Mouse (Mus musculus) activated CD4-positive, CD25-positive, alpha-beta regulatory T cell, adult 4 months (primary cell): ENCODE results near the gene Pde6g. TPM values are rescaled to one million over a fixed set of nuclear protein-coding genes. Genes with fewer than 3 reads are reported as not detected.
"Not testable (repeated sequence)": the region's sequence is repeated elsewhere in the genome, so short reads cannot be mapped to it uniquely, and the experiment has no call there.

Source experiments
- ATAC-seq: one replicate; pipeline ENCODE4 v1.8.0; 2017
- polyA plus RNA-seq, 2 experiments: library from polyadenylated mRNA; unstranded; fragments of 100-300 nt; shearing (Covaris generic); gene quantifications; one replicate each; pipeline ENCODE4 v1.2.1; 2017

The Pde6g gene
- polyA plus RNA-seq, 2 experiments from 2014 or later, result 0.38 TPM; not detected in 1

DNA sequence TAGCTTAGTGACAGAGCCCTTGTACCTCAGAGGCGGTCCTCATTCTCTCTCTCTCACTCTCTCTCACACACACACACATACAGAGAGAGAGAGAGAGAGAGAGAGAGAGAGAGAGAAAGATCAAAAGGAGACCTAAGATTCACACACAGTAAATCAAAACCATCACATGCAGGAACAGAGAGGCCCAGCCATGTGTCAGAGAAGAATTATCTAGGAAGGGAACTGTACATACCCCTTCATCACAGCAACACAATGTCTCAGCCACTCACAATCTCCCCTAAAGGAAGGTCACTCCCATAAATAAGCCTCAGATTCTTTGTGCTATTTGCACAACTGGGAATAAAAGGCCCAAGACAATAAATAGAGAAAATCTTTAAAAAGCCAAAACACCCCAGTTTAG, 34.7 kb downstream of the Pde6g start:
- no peak for ATAC-seq

DNA sequence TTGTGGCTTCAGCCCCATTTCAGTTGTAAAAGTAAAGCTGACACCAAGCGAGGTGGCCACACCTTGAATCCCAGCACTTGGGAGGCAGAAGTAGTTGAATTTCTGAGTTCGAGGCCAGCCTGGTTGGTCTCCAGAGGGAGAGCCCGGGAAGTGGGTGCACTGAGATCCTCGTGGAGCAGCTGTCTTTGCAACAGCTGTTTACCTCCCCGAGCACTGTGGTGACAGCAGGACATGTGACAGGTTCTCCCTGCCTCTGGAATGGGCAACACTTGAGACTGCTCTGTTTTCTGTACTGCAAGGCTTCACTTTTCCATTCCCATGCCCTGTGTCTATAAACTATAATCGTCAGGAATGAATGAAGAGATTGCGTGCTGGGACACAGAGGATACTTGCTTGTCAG, 35.4 kb downstream of the Pde6g start:
- ATAC-seq, result no peak

DNA sequence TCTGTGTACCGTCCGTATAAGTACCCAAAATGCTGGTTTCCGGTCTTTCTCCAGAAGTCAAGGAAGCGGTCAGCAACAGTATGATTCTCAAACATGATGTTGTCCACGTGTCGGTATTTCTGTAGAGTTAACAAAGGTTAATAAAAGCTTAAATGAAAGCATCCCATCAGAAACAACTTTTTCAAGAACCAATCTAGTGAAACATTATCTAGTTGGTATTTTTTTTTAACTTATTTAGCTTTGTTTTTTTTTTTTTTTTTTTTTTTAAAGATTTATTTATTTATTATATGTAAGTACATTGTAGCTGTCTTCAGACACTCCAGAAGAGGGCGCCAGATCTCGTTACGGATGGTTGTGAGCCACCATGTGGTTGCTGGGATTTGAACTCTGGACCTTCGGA, 39.7 kb downstream of the Pde6g start:
- ATAC-seq, result not testable (repeated sequence)

DNA sequence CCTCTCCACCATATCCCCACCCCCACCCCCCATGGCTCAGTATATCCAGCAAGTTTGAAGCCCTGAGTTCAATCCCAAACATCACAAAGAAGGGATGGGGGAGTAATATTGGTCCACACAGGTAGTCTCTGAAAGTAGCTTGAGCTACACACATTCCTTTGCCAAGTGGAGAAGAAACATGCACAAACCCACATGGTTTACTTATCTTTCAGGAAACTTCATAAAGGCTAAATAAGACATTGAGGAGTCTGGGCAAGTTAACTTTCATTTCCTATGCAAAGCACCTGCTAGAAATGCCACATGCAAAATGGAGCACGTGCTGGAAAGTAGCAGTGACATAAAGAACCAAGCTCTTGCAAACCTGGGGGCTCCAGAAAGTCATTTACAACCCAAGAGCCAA, 46.9 kb downstream of the Pde6g start:
- ATAC-seq, result no peak

DNA sequence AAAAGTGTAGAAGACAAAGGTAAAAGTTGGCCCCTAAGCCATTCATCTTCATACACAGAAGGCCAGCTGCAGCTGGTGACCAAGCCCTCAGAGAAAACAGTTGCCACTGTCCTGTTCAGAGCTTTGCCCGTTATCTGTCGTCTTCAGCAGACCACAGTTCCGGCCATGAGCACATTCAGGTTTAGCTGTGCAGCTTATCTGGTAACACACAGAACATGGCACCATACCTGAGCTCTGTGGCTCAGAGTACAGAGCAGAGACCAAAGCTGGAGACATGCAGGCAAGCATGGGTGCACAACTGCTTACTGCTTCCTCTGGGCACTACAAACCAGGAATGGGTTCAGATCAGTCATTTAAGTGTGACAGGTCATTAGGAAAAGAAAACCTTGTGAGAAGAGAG, 47.4 kb downstream of the Pde6g start:
- ATAC-seq, result no peak

DNA sequence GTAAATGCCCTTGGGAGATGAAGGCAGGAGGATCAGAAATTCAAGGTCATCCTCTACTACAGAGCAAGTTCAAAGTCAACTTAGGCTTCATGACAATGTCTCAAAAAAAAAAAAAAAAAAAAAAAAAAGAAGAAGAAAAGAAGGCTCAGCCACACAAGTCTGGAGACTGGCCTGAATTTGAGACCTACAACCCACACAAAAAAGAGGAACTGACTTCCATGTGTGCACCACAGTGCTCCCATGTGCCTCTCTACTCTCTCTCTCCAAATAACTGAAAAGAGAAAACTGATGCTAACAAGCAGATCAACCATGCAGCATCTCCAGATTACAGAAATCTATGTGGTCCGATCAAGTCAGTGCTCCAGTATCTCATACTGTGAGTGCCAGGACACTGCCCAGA, 48.5 kb downstream of the Pde6g start:
- no peak for ATAC-seq

DNA sequence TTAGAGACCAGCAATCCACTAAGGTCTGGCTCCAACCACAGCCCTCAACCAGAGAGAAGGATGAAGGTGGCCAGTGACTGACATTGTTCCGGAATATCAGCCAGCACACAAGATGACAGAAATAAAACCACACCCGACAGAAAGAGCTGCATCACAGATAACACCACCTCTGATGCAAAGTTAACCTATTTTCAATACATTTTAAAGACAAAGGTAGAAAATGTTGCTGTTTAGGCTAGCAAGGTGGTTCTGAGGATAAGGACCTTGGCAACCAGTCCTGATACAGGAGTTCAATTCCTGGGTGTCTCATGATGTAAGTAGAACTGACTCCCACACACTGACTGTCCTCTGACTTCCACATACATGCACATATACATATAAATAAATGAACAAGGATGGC, 54.0 kb downstream of the Pde6g start:
- no peak for ATAC-seq

Other genes with a start within 250 kb of the Pde6g start
- gene Bahcc1, start 220.6 kb downstream of the Pde6g start, polyA plus RNA-seq, result not detected
- 1,000 to 10,000 TPM; 2,904 to 3,852 TPM for gene Actg1, start 105.0 kb downstream of the Pde6g start, polyA plus RNA-seq
- 1 to 10 TPM in 1 of 2 experiments, under 1 TPM in 1; 0.47 to 1.1 TPM for gene Fscn2, start 92.0 kb downstream of the Pde6g start, polyA plus RNA-seq
- 10 to 100 TPM; 12.2 to 18.7 TPM for gene Faap100, start 74.7 kb downstream of the Pde6g start, polyA plus RNA-seq
- gene Nploc4, start 15.8 kb downstream of the Pde6g start, polyA plus RNA-seq, result 1 to 10 TPM; 9.1 to 9.7 TPM
- not detected for gene Tspan10, start 10.9 kb downstream of the Pde6g start, polyA plus RNA-seq
- 1 to 10 TPM; 7.5 to 8.5 TPM for gene Oxld1, start 4.6 kb upstream of the Pde6g start, polyA plus RNA-seq
- 10 to 100 TPM; 15.6 to 22.7 TPM for gene Ccdc137, start 4.6 kb upstream of the Pde6g start, polyA plus RNA-seq
- 10 to 100 TPM; 24.4 to 30.8 TPM for gene Arl16, start 14.1 kb upstream of the Pde6g start, polyA plus RNA-seq
- 10 to 100 TPM; 73.5 to 74.7 TPM for gene Mrpl12, start 31.1 kb upstream of the Pde6g start, polyA plus RNA-seq
- 10 to 100 TPM in 1 of 2 experiments, 1 to 10 TPM in 1; 9.7 to 12.3 TPM for gene Slc25a10, start 38.3 kb upstream of the Pde6g start, polyA plus RNA-seq
- not detected for gene Gcgr, start 77.2 kb upstream of the Pde6g start, polyA plus RNA-seq
- 100 to 1,000 TPM; 121 to 128 TPM for gene Mcrip1, start 96.2 kb upstream of the Pde6g start, polyA plus RNA-seq
- not detected for gene Ppp1r27, start 97.6 kb upstream of the Pde6g start, polyA plus RNA-seq
- gene P4hb, start 119.8 kb upstream of the Pde6g start, polyA plus RNA-seq, result 100 to 1,000 TPM; 140 to 160 TPM
- gene Arhgdia, start 128.1 kb upstream of the Pde6g start, polyA plus RNA-seq, result 100 to 1,000 TPM; 601 to 860 TPM
- gene Alyref, start 144.9 kb upstream of the Pde6g start, polyA plus RNA-seq, result 10 to 100 TPM; 18.9 to 51.6 TPM
- 100 to 1,000 TPM; 112 to 117 TPM for gene Anapc11, start 144.9 kb upstream of the Pde6g start, polyA plus RNA-seq
- gene Npb, start 155.0 kb upstream of the Pde6g start, polyA plus RNA-seq, result not detected
- gene Pcyt2, start 164.4 kb upstream of the Pde6g start, polyA plus RNA-seq, result 100 to 1,000 TPM in 1 of 2 experiments, 10 to 100 TPM in 1; 84.5 to 112 TPM
- 10 to 100 TPM; 50.8 to 61.8 TPM for gene Sirt7, start 171.7 kb upstream of the Pde6g start, polyA plus RNA-seq
- 10 to 100 TPM; 10.7 to 14.3 TPM for gene Mafg, start 180.1 kb upstream of the Pde6g start, polyA plus RNA-seq
- under 1 TPM in 1 of 2 experiments, not detected in 1; 0.48 TPM for gene Pycr1, start 190.3 kb upstream of the Pde6g start, polyA plus RNA-seq
- not detected for gene Myadml2, start 194.7 kb upstream of the Pde6g start, polyA plus RNA-seq
- gene Notum, start 207.7 kb upstream of the Pde6g start, polyA plus RNA-seq, result not detected
- gene Aspscr1, start 219.5 kb upstream of the Pde6g start, polyA plus RNA-seq, result 100 to 1,000 TPM in 1 of 2 experiments, 10 to 100 TPM in 1; 78.1 to 110 TPM